Mouse (Mus musculus) kidney, adult 2 months (tissue): ENCODE data around the gene Gm9821.

Source experiments
- CTCF ChIP-seq: fragments of 200-500 bp; conservative IDR thresholded peaks from 2 replicates; pipeline ENCODE4 v1.5.1; 2011; ENCODE audit warnings: low read depth, mild to moderate bottlenecking, control low read depth, low read length, moderate library complexity, mixed read lengths; ENCODE audit not compliant: insufficient read depth, insufficient read length
- POLR2A ChIP-seq: fragments of 200-500 bp; IDR thresholded peaks from one replicate; pipeline ENCODE4 v1.6.1; 2011; ENCODE audit warnings: low read depth, low read length, control low read depth

GRCm38 (mm10) chr2:91934826-91935525, 10.5 kb upstream of the Gm9821 start:
- TF ChIP-seq CTCF (no peak), POLR2A (no peak)
